Mouse (Mus musculus) CH12.LX (cell line): ENCODE measurements at regions not wholly inside any gene's neighbourhood (a gene's known extent, or its start where the extent isn't known, plus 50 kb on each side); places are given as distances from the start of the nearest gene placed in this dataset.

Source experiments
- DNase-seq: peaks from one replicate; pipeline ENCODE4 v3.0.0-alpha.2; 2013; ENCODE audit errors: extremely low read depth
- H3K27ac ChIP-seq: 2 replicates; pipeline ENCODE4 v1.5.1; 2012; ENCODE audit warnings: low read depth, mild to moderate bottlenecking, control low read depth, moderate library complexity; ENCODE audit not compliant: insufficient read depth
- H3K27me3 ChIP-seq: replicated peaks from 2 replicates; pipeline ENCODE3; 2012; ENCODE audit warnings: inconsistent platforms
- H3K36me3 ChIP-seq, 2 experiments: replicated peaks in 1 of 2; 2 replicates each; pipeline versions ENCODE3 to v1.6.1; 2012; ENCODE audit warnings: inconsistent platforms in 1 of 2, low read length in 1 of 2, mild to moderate bottlenecking in 1 of 2, mixed read lengths in 1 of 2, moderate library complexity in 1 of 2; ENCODE audit not compliant: control insufficient read depth in 1 of 2, insufficient read depth in 1 of 2
- H3K4me1 ChIP-seq, 2 experiments: 2 replicates each; pipeline ENCODE4 v1.6.1; 2012; ENCODE audit warnings: inconsistent platforms in 1 of 2, moderate library complexity in 1 of 2; ENCODE audit not compliant: insufficient read depth in 2 of 2, control insufficient read depth in 1 of 2
- H3K4me2 ChIP-seq: 2 replicates; pipeline ENCODE4 v1.6.1; 2012; ENCODE audit warnings: low read depth, mild to moderate bottlenecking, control low read depth; ENCODE audit not compliant: poor library complexity, insufficient read depth, severe bottlenecking
- H3K4me3 ChIP-seq, 3 experiments: fragments of 150-350 bp in 1 of 3; sonication (generic) in 1 of 3; replicated peaks in 1 of 3; 2 replicates each; pipeline versions ENCODE3 to v1.5.1; 2011 to 2012; ENCODE audit warnings: low read depth in 2 of 3, low read length in 2 of 3, mild to moderate bottlenecking in 2 of 3, moderate library complexity in 2 of 3, control low read depth in 1 of 3, improper control_type of control experiment in 1 of 3, inconsistent platforms in 1 of 3, mixed read lengths in 1 of 3; ENCODE audit not compliant: poor library complexity in 1 of 3
- H3K79me2 ChIP-seq: replicated peaks from 2 replicates; pipeline ENCODE4 v1.6.1; 2012; ENCODE audit warnings: mild to moderate bottlenecking, moderate library complexity; ENCODE audit not compliant: control insufficient read depth, poor library complexity, insufficient read depth, severe bottlenecking; ENCODE audit errors: extremely low read depth
- H3K9ac ChIP-seq: 2 replicates; pipeline ENCODE4 v1.6.1; 2012; ENCODE audit warnings: low read depth, mild to moderate bottlenecking, control low read depth, moderate library complexity; ENCODE audit not compliant: insufficient read depth
- H3K9me3 ChIP-seq: replicated peaks from 2 replicates; pipeline ENCODE3; 2012; ENCODE audit warnings: low read length, inconsistent platforms, mixed read lengths
- CHD2 ChIP-seq: IDR thresholded peaks from 2 replicates; pipeline ENCODE4 v1.6.1; 2011; ENCODE audit warnings: low read length, improper control_type of control experiment
- CTCF ChIP-seq, 2 experiments: IDR thresholded peaks in 1 of 2; conservative IDR thresholded peaks in 1 of 2; 2 replicates each; pipeline ENCODE4 v1.5.1; 2011 to 2012; ENCODE audit warnings: low read depth in 2 of 2, low read length in 2 of 2, improper control_type of control experiment in 1 of 2, inconsistent platforms in 1 of 2, mild to moderate bottlenecking in 1 of 2, moderate library complexity in 1 of 2
- EP300 ChIP-seq: IDR thresholded peaks from 2 replicates; pipeline ENCODE4 v1.6.1; 2011; ENCODE audit warnings: low read length, improper control_type of control experiment
- GABPA ChIP-seq: IDR thresholded peaks from 2 replicates; pipeline ENCODE4 v1.6.1; 2012; ENCODE audit warnings: low read depth, low read length, improper control_type of control experiment, inconsistent platforms; ENCODE audit not compliant: insufficient replicate concordance
- JUN ChIP-seq: IDR thresholded peaks from 2 replicates; pipeline ENCODE4 v1.6.1; 2011; ENCODE audit warnings: low read depth, mild to moderate bottlenecking, low read length, improper control_type of control experiment, moderate library complexity; ENCODE audit not compliant: insufficient read depth
- JUND ChIP-seq: conservative IDR thresholded peaks from 2 replicates; pipeline ENCODE4 v1.6.1; 2011; ENCODE audit warnings: low read depth, low read length, improper control_type of control experiment
- MAX ChIP-seq: IDR thresholded peaks from 2 replicates; pipeline ENCODE4 v1.6.1; 2011; ENCODE audit warnings: low read length, improper control_type of control experiment
- MAZ ChIP-seq: IDR thresholded peaks from 2 replicates; pipeline ENCODE4 v1.6.1; 2012; ENCODE audit warnings: low read depth, mild to moderate bottlenecking, inconsistent platforms, low read length, improper control_type of control experiment, moderate library complexity
- MEF2A ChIP-seq: IDR thresholded peaks from 2 replicates; pipeline ENCODE4 v1.6.1; 2014; ENCODE audit warnings: low read depth, mild to moderate bottlenecking, inconsistent platforms, low read length, improper control_type of control experiment, borderline replicate concordance
- NELFE ChIP-seq: IDR thresholded peaks from 2 replicates; pipeline ENCODE4 v1.6.1; 2011; ENCODE audit warnings: low read depth, low read length, improper control_type of control experiment
- NRF1 ChIP-seq: IDR thresholded peaks from 2 replicates; pipeline ENCODE4 v1.6.1; 2014; ENCODE audit warnings: low read depth, mild to moderate bottlenecking, inconsistent platforms, low read length, improper control_type of control experiment, moderate library complexity
- RAD21 ChIP-seq: IDR thresholded peaks from 2 replicates; pipeline ENCODE4 v1.6.1; 2011; ENCODE audit warnings: low read depth, mild to moderate bottlenecking, low read length, improper control_type of control experiment, moderate library complexity
- TCF12 ChIP-seq: IDR thresholded peaks from 2 replicates; pipeline ENCODE4 v1.6.1; 2014; ENCODE audit warnings: low read depth, mild to moderate bottlenecking, inconsistent platforms, low read length, improper control_type of control experiment
- USF1 ChIP-seq: IDR thresholded peaks from 2 replicates; pipeline ENCODE4 v1.6.1; 2014; ENCODE audit warnings: low read depth, mild to moderate bottlenecking, inconsistent platforms, low read length, improper control_type of control experiment
- ZC3H11A ChIP-seq: IDR thresholded peaks from 2 replicates; pipeline ENCODE4 v1.6.1; 2012; ENCODE audit warnings: low read depth, mild to moderate bottlenecking, inconsistent platforms, low read length, improper control_type of control experiment
- ZNF384 ChIP-seq: IDR thresholded peaks from 2 replicates; pipeline ENCODE4 v1.6.1; 2012; ENCODE audit warnings: low read depth, low read length, improper control_type of control experiment, inconsistent platforms
- dilution Hi-C: fragments of 300-500 bp; cut with MboI; formaldehyde crosslinking; loops from 2 replicates; pipeline ENCODE4 v1.14.3; 2020; ENCODE audit warnings: low sequenced_read_pairs; ENCODE audit not compliant: extremely low pct_unique_long_range_greater_than_20kb, extremely low pct_ligation_motif_present
- in situ Hi-C: fragments of 300-500 bp; cut with MboI; formaldehyde crosslinking; loops from 3 replicates; pipeline ENCODE4 v1.14.3; 2019; ENCODE audit warnings: low sequenced_read_pairs, low pct_ligation_motif_present, low pct_unique_long_range_greater_than_20kb, mixed read lengths

DNA sequence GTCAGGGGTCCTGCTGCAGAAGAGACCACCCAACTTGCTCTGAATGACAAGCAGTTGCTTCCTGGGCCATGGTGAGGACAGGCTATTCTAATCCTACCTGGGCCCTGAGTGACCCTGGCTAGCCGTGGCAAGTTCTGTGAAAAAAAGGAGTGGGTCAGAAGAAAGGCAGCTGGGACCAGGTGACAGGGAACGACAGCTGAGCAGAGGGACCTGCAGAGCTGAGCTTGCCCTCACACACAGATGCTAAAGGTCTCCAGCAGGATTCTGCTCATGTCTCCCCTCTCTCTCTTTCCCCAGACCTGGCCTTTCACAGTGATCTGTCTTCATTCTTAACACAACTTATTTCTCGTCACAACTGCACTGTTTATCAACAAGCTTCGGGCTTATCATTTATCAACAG is 206.4 kb downstream of the Gm12728 start:
- TF ChIP-seq USF1 (no peak), ZC3H11A (no peak), NRF1 (no peak), JUN (no peak), EP300 (no peak), ZNF384 (no peak), NELFE (no peak), RAD21 (no peak), MAX (no peak), GABPA (no peak), TCF12 (no peak), MEF2A (no peak), MAZ (no peak)
- dilution Hi-C loops = no loop called here
- Histone ChIP-seq H3K27ac (no peak overlapping the region), H3K4me2 (no peak overlapping the region), H3K79me2 (no peaks in the 10 kb centered on the region), H3K27me3 (peaks cover 39% of the 10 kb centered on the region), H3K4me3 (no peak overlapping the region), H3K9ac (no peak overlapping the region), H3K4me1 (no peaks in the 10 kb centered on the region), H3K36me3 (no peaks in the 10 kb centered on the region), H3K9me3 (no peaks in the 10 kb centered on the region)
- DNase-seq = no peak
- in situ Hi-C loops = no loop called here

GRCm38 (mm10) chr4:105996893-105997630 is 207.4 kb downstream of the Gm12728 start:
- Histone ChIP-seq H3K9ac (no peak overlapping the region), H3K27ac (no peak overlapping the region), H3K4me2 (no peak overlapping the region), H3K36me3 (no peaks in the 10 kb centered on the region), H3K4me1 (no peaks in the 10 kb centered on the region), H3K9me3 (no peaks in the 10 kb centered on the region), H3K27me3 (peaks cover 49% of the 10 kb centered on the region), H3K4me3 (no peak overlapping the region), H3K79me2 (no peaks in the 10 kb centered on the region)
- in situ Hi-C loops = no loop called here
- dilution Hi-C loops = no loop called here
- TF ChIP-seq CTCF (conservative IDR thresholded peaks at IDR 0.05 in 1 of 2, IDR thresholded peaks at IDR 0.05 in 1 of 2; ENCODE audit: low read depth in 2 of 2, low read length in 2 of 2) (no peak), JUND (no peak), CHD2 (no peak)
- DNase-seq = no peak
